Mouse (Mus musculus) thymus, adult 2 months (tissue): ENCODE data around the gene Mb. TPM values are rescaled to one million over a fixed set of nuclear protein-coding genes. Genes with fewer than 3 reads are reported as not detected.

ENCODE experiments used
- DNase-seq: peaks from one replicate; pipeline ENCODE4 v3.0.0; 2021
- H3K27ac ChIP-seq: fragments of 200-500 bp; 2 replicates; pipeline ENCODE4 v1.5.1; 2012; ENCODE audit warnings: low read length, control low read depth; ENCODE audit not compliant: control insufficient read depth, insufficient read depth
- H3K27me3 ChIP-seq: fragments of 200-500 bp; 2 replicates; pipeline ENCODE4 v1.6.1; 2012; ENCODE audit warnings: mild to moderate bottlenecking, low read length, moderate library complexity, mixed read lengths; ENCODE audit not compliant: control insufficient read depth, insufficient read depth
- H3K36me3 ChIP-seq: fragments of 200-500 bp; 2 replicates; pipeline ENCODE4 v1.6.1; 2012; ENCODE audit warnings: mild to moderate bottlenecking, low read length, moderate library complexity; ENCODE audit not compliant: control insufficient read depth, insufficient read depth
- H3K4me1 ChIP-seq: fragments of 200-500 bp; replicated peaks from 2 replicates; pipeline ENCODE4 v1.6.1; 2012; ENCODE audit warnings: low read length; ENCODE audit not compliant: control insufficient read depth, insufficient read depth
- H3K4me3 ChIP-seq: fragments of 200-500 bp; 2 replicates; pipeline ENCODE4 v1.5.1; 2012; ENCODE audit warnings: mild to moderate bottlenecking, low read length, control low read depth, moderate library complexity; ENCODE audit not compliant: control insufficient read depth, insufficient read depth
- CTCF ChIP-seq: fragments of 200-500 bp; IDR thresholded peaks from 2 replicates; pipeline ENCODE4 v1.5.1; 2012; ENCODE audit warnings: mild to moderate bottlenecking, control low read depth, low read length, moderate library complexity, borderline replicate concordance; ENCODE audit not compliant: control insufficient read depth, poor library complexity, insufficient read depth; ENCODE audit errors: extremely low read depth
- POLR2A ChIP-seq: fragments of 200-500 bp; IDR thresholded peaks from 2 replicates; pipeline ENCODE4 v1.6.1; 2012; ENCODE audit warnings: mild to moderate bottlenecking, low read length, control low read depth, moderate library complexity; ENCODE audit not compliant: control insufficient read depth, poor library complexity, insufficient read depth; ENCODE audit errors: extremely low read depth
- WGBS: fragments of 180-500 bp; shearing (Covaris S2); methylation state at CpG from one replicate; pipeline ENCODE4 v1.1.7; 2018; 5-methylcytosine and 5-hydroxymethylcytosine counted together
- polyA plus RNA-seq: library from polyadenylated mRNA; depleted of rRNA; stranded (reverse); fragments of >200 nt; gene quantifications from 2 replicates; pipeline ENCODE4 v1.2.3, GENCODE M21; 2012

Mb gene
- polyA plus RNA-seq, 1 experiment = 591 TPM

GRCm38 (mm10) chr15:77089249-77089648, 38.8 kb upstream of the Mb start:
- H3K4me3 ChIP-seq = no peak overlapping the region
- 90% methylated on average over 11 of the region's 11 CpGs for WGBS
- DNase-seq = no peak
- H3K4me1 ChIP-seq = no peaks in the 10 kb centered on the region
- no peaks in the 10 kb centered on the region for H3K27me3 ChIP-seq
- no peak overlapping the region for H3K27ac ChIP-seq
- TF ChIP-seq POLR2A (no peak), CTCF (no peak)
- no peaks in the 10 kb centered on the region for H3K36me3 ChIP-seq

DNA sequence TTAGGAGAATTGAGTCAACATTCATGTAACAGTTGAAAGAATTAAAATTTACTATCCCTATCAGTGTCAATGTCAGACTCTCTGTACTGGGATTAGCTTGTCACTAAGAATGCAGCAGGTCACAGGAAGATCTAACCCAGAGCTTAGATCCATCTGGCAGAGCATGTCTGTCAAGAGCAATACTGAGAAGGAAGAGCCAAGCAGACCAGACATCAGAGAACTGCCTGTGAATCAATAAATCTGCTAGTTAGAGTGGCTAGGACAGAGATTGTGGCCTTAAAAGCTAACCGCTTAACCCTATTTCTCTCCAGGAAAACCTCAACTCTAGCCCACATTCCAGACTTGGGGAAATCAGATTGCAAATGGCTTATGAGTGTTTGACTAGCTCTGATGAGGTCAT, 36.0 kb upstream of the Mb start:
- no peak overlapping the region for H3K4me3 ChIP-seq
- H3K27ac ChIP-seq = no peak overlapping the region
- no peak for DNase-seq
- no peaks in the 10 kb centered on the region for H3K4me1 ChIP-seq
- no peak for TF ChIP-seq POLR2A
- no peak for TF ChIP-seq CTCF
- no peaks in the 10 kb centered on the region for H3K36me3 ChIP-seq
- WGBS = 96% methylated on average over 1 of the region's 1 CpGs
- no peaks in the 10 kb centered on the region for H3K27me3 ChIP-seq

GRCm38 (mm10) chr15:77085818-77086217, 35.3 kb upstream of the Mb start:
- WGBS = 96% methylated on average over 7 of the region's 7 CpGs
- DNase-seq = no peak
- TF ChIP-seq CTCF (no peak), POLR2A (no peak)
- no peaks in the 10 kb centered on the region for H3K27me3 ChIP-seq
- H3K4me1 ChIP-seq = no peaks in the 10 kb centered on the region
- no peaks in the 10 kb centered on the region for H3K36me3 ChIP-seq
- no peak overlapping the region for H3K4me3 ChIP-seq
- no peak overlapping the region for H3K27ac ChIP-seq

- 90% methylated on average over 5 of the region's 5 CpGs for WGBS
Measured at GRCm38 (mm10) chr15:77081454-77081853, 31.0 kb upstream of the Mb start.

GRCm38 (mm10) chr15:77080684-77081254, 30.3 kb upstream of the Mb start:
- no peak overlapping the region for H3K27ac ChIP-seq
- H3K27me3 ChIP-seq = no peaks in the 10 kb centered on the region
- no peaks in the 10 kb centered on the region for H3K36me3 ChIP-seq
- DNase-seq = no peak
- H3K4me3 ChIP-seq = no peak overlapping the region
- TF ChIP-seq POLR2A (no peak), CTCF (no peak)
- no peaks in the 10 kb centered on the region for H3K4me1 ChIP-seq
- 93% methylated on average over 14 of the region's 14 CpGs for WGBS

More at GRCm38 (mm10) chr15:77081454-77081853, 31.0 kb upstream of the Mb start:
- Histone ChIP-seq H3K4me1 (no peaks in the 10 kb centered on the region), H3K36me3 (no peaks in the 10 kb centered on the region), H3K27me3 (no peaks in the 10 kb centered on the region), H3K4me3 (no peak overlapping the region), H3K27ac (no peak overlapping the region)
- no peak for TF ChIP-seq POLR2A
- TF ChIP-seq CTCF = no peak
- DNase-seq = no peak

- DNase-seq = no peak
- Histone ChIP-seq H3K4me1 (no peaks in the 10 kb centered on the region), H3K4me3 (no peak overlapping the region), H3K27me3 (no peaks in the 10 kb centered on the region), H3K27ac (no peak overlapping the region), H3K36me3 (no peaks in the 10 kb centered on the region)
- no peak for TF ChIP-seq POLR2A
- no peak for TF ChIP-seq CTCF
- 90% methylated on average over 11 of the region's 11 CpGs for WGBS
Measured at GRCm38 (mm10) chr15:77079890-77080361, 29.5 kb upstream of the Mb start.

GRCm38 (mm10) chr15:77079256-77079822, 28.9 kb upstream of the Mb start:
- no peak for DNase-seq
- Histone ChIP-seq H3K27me3 (no peaks in the 10 kb centered on the region), H3K4me3 (no peak overlapping the region), H3K4me1 (no peaks in the 10 kb centered on the region), H3K36me3 (no peaks in the 10 kb centered on the region), H3K27ac (no peak overlapping the region)
- no peak for TF ChIP-seq POLR2A
- no peak for TF ChIP-seq CTCF
- WGBS = 92% methylated on average over 14 of the region's 14 CpGs

- 85% methylated on average over 3 of the region's 3 CpGs for WGBS
Measured at GRCm38 (mm10) chr15:77078786-77079185, 28.3 kb upstream of the Mb start.

More at GRCm38 (mm10) chr15:77078786-77079185, 28.3 kb upstream of the Mb start:
- Histone ChIP-seq H3K36me3 (no peaks in the 10 kb centered on the region), H3K4me3 (no peak overlapping the region), H3K4me1 (no peaks in the 10 kb centered on the region), H3K27me3 (no peaks in the 10 kb centered on the region), H3K27ac (no peak overlapping the region)
- TF ChIP-seq POLR2A = no peak
- no peak for TF ChIP-seq CTCF
- DNase-seq = no peak
